Mouse (Mus musculus) cerebellum, postnatal 10 days (tissue): ENCODE data around the gene Znrf3.

Source experiments
- DNase-seq, 2 experiments: peaks; one replicate each; pipeline ENCODE4 v3.0.0; 2021; ENCODE audit warnings: mixed read lengths in 2 of 2

The Znrf3 gene

DNA sequence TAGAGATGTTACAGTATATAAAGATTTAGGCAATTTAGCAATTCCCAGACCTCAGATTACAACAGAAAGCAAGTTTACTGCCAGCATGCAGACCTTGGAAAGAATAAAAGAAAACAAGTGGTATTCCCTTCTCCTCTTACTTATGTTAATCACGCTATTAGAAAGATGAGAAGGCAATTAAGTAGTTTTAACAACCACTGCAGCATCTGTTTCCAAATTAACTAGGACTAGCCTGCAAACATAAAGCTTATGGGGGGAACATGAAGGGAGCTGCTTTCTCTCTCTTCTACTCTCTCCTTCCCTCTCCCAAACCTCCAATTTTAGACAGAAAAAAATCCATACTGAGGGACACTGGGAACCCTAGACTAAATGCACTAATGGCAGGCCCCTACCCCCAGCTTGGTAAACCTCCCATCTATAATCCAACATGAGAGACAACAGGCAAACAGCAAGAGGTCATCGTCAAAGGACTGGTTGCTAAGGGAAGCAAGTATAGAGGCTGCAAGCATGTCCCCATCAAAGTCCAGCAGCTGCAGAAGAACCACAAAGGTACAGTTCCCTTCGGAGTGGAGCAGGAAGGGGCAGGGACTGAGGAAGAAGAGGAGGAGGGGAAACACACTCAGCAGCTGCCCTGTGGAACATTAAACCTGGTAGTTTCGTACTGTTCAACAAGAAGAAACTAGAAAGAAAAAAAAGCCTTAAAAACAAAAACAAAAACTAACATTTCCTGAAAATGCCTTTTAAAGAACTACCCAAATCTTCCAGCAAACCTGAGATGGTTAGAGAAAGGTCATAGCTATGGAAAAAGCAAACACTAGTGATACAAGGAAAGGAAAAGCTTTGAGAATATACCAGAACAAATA is 53.4 kb downstream of the Znrf3 start:
- no peak for DNase-seq

DNA sequence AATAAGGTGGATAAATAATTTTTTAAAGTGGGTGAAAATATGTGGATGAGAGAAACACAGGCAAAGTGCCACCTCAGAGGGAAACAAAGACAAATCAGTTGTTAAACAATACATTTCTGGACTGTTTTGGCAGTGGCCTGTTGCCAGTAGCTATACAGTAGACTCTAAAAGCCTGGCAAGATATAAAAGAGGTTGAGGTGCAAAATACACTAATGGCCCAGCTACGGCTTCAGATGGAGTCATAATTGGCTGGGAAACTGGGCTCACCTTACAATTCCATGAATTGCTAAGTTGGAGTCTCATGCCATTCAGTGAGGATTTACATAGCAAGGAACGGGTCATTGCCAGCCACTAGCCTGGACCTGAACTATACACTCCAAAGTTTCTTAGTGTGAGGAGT is 62.0 kb downstream of the Znrf3 start:
- no peak for DNase-seq

GRCm38 (mm10) chr11:5381226-5381625 is 63.4 kb downstream of the Znrf3 start:
- no peak for DNase-seq

GRCm38 (mm10) chr11:5380275-5380674 is 64.4 kb downstream of the Znrf3 start:
- DNase-seq = peak in 1 of 2 experiments; percentile 5

DNA sequence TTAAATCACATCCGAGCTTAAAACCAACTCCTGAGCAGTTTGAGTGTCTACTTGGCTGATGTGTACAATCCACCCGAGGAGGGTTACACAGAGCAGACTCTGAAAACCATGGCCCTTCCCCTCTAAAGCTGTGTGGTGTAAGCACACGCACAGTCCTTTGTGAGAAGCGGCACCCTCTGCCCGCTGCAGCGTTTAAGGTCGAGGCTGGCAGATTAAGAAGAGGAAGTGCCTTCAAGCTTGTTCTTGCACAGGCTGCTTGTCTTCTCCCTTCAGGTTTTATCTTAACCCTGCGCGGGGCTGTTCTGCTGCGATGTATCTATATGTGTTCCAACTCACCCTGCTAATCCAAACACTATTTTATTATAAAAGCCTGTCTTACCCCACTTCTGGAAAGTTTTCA is 75.5 kb downstream of the Znrf3 start:
- DNase-seq = no peak

- DNase-seq = no peak
These were observed 76.2 kb downstream of the Znrf3 start for GRCm38 (mm10) chr11:5368492-5368891.

DNA sequence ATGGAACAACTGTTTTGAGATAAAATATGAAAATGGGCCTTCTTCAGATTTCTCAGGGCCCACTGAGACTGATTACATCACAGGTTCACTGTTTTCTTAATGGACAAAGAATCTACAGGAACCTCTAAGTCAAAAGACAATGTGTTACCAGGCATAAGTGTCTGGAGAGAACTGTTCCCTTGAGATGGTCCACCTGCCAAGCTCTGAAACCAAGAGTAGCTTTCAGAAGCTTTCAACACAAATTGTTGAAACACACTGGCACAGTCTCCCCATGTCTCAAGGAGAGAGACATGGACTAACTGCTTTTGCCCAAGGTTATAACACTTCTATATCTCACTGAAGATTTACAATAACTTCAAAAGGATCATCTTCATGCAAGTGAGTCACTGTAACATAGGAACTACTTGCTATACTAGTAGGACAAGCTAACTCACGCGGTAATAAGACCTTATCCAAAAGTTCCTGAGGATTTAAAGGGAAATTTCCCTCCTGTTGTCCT is 89.3 kb downstream of the Znrf3 start:
- DNase-seq = no peak

GRCm38 (mm10) chr11:5354753-5355152 is 89.9 kb downstream of the Znrf3 start:
- DNase-seq = no peak

DNA sequence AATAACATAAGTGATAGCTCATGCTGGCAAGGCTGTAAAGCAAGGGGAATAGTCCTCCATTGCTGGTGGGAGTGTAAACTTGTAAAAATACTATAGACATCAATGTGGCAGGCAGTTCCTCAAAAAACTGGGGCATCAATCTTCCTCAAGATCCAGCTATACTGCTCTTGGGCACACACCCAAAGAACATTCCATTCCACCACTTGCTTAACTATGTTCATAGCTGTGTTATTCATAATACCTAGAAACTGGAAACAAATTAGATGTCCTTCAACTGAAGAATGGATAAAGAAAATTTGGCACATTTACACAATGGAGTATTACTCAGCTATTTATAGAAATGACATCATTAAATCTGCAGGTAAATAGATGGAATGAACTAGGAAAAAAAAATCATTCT is 91.6 kb downstream of the Znrf3 start:
- DNase-seq = no peak

- DNase-seq = no peak
These were observed 95.2 kb downstream of the Znrf3 start for GRCm38 (mm10) chr11:5349483-5349882.

GRCm38 (mm10) chr11:5346845-5347640 is 97.6 kb downstream of the Znrf3 start:
- no peak for DNase-seq

DNA sequence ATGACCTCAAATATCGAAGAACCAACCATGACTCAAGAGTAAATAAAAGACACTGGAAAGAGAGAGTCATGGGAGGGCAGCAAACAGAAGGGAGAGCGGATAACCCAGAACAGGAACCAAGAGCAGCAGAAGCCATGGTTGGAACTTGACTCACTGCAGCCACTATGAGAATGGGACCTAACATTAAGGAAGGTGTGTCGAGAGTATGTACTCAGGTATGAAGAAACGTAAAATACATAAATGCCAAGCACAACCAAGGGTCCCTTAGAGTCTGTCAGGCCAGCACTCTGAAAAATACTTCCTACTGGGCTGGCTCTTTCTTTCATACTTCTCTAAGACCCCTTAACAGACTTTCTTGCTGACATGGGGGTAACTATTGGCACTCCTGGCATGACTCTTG is 100.9 kb downstream of the Znrf3 start:
- DNase-seq = no peak

DNA sequence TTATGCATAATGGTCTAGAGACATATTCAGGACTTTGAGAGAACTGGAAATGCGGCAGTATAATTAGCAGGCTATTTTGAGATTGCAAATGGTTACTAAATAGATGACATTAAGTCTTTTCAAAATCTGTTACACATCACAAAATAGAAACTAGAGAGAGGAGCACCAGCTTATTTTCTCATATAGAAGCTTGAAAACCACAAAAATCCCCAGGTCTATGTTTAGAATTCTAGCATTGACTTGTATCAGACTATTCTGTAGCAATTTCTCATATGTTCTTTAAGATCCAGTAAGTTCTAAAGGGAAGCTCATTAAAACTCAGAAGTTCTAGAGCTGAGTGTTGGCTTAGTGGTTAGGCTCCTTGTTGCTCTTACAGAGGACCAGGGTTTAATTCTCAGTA is 104.9 kb downstream of the Znrf3 start:
- no peak for DNase-seq

GRCm38 (mm10) chr11:5336852-5337251 is 107.8 kb downstream of the Znrf3 start:
- no peak for DNase-seq

DNA sequence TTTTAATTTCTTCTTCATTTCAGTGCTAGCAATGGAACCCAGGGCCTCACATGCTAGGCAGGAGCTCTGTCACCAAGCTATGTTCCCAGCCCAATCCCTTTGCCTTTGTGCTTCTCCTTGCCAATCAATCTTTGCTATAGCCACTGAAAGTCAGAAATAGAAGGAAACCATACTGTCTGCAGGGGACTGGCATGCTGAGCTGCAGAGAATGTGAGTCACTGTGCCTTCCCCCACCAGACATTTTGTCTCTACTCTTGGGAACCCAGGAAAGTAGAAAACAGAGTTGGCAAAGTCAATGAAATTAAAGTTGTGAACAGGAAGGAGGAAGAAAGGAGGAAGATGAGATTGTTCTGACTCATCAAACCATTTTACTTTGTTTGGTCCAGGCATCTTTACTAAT is 108.4 kb downstream of the Znrf3 start:
- DNase-seq = no peak

GRCm38 (mm10) chr11:5330851-5331250 is 113.8 kb downstream of the Znrf3 start:
- DNase-seq = no peak

DNA sequence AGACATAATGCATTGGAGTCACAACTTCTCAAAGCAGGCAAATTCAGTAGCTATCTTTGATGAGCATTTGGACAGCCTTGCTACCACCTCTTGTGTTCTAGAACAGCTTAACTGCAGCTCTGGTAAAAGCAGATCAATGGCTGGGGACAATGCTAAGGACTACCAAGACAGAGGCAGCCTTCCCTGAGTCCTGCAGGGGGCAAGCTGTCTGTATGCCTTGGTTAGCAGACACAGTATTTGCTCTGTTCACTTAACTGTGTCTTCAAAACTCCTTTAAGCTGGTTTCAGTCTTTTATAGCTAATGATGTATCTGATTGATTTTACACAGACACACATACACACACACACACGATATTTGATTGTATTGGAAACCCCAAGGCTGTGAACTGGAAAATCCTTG is 117.0 kb downstream of the Znrf3 start:
- peak in 1 of 2 experiments; percentile 14 for DNase-seq

DNA sequence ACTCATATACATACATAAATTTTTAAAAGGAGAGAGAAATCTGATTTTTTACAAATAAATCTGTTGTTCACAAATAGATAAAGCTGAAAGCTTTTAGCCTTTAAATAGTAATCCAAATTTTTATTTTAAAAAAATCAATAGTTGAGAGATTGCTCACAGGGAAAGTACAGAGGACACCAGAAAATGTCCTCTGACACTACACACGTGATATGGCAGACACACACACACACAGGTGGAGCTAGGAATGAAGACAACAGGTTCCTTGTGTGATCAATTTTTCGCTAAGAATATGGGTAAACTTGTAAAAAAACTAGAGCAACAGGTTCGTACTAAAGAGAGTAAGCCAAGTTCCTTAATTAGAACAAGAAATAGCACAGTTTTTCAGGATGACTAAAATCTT is 118.4 kb downstream of the Znrf3 start:
- no peak for DNase-seq

DNA sequence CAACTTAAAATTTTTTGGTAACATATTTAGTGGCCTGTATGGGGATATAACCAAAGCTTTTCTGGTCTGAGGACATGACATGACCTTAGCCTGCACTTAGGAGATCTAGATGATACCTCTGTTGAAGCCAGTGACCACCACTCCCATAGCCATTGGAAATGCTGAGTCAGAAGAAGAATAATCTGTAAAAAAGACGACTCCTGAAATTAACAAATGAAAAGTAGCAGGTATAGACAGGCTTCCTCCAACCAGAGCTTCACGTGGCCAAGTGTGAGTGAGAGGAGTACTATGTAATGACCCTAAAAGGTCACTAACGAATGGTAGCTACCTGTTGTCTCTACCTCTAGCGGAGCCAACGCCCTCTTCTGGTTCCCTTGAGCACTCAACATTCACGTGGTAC is 119.4 kb downstream of the Znrf3 start:
- DNase-seq = no peak

GRCm38 (mm10) chr11:5324296-5324695 is 120.4 kb downstream of the Znrf3 start:
- DNase-seq = peak; percentile 13 to 14

GRCm38 (mm10) chr11:5321687-5322086 is 123.0 kb downstream of the Znrf3 start:
- DNase-seq = no peak

- peak; percentile 55 to 65 for DNase-seq
These were observed 125.7 kb downstream of the Znrf3 start for GRCm38 (mm10) chr11:5318976-5319375.

GRCm38 (mm10) chr11:5318035-5318775 is 126.4 kb downstream of the Znrf3 start:
- peak; percentile 31 to 65 for DNase-seq
